ENCODE assay signal across 8 mouse cellular contexts in the genomic region with DNA sequence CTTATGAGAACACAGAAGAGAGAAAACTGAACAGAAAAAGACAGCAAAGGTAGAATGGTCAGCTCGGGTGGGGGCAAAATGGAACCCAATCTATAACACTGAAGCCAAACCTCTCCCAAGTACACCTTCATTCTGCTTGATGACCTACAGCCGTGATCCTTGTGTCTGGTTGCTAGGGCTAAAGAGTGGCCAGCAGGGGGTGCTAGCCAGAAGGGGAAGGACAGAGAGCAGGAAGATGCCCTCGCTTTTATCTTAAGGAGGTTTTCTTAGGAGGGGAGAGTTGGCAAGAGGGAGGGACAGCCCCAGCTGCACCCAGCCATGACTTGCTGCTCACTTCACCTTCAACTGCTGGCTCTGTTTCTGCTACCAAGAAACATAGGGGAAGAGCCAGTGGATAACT. TPM values are rescaled to one million over a fixed set of nuclear protein-coding genes. Genes with fewer than 3 reads are reported as not detected.
DNase-seq lines count a peak whose midpoint lies in the region; ATAC-seq and TF ChIP-seq lines count a peak whose summit lies in the region.

No protein-coding gene starts in this region.

- CTCF ChIA-PET in Patski (lab: Charles Lee), result interaction anchor here (0.7 to 3.1 kb wide), 9 partner anchors 11 to 165 kb away, joined by 3 to 17 read pairs (median 4); no protein-coding TSS in a partner anchor

- H3K4me1 ChIP-seq in limb, embryonic 11.5 days (ENCODE audit: control insufficient read depth, insufficient read depth, low read length), result no peaks in the 10 kb centered on the region

- H3K27me3 ChIP-seq in Patski, result no peaks in the 10 kb centered on the region
- H3K27me3 ChIP-seq in limb, embryonic 11.5 days (ENCODE audit: control insufficient read depth, insufficient read depth, low read length), result no peaks in the 10 kb centered on the region

- no peaks in the 10 kb centered on the region for H3K9me3 ChIP-seq in limb, embryonic 11.5 days (ENCODE audit: control insufficient read depth, low read length)

- 42% methylated on average over 3 of the region's 3 CpGs for WGBS in limb, embryonic 11.5 days

- TF ChIP-seq CTCF in Patski (IDR thresholded peaks at IDR 0.05), result no peak

- POLR2A ChIA-PET in Patski (lab: Charles Lee), result no interaction called here

- in situ Hi-C loops in Patski (cut with MboI; ENCODE audit: low pct_unique_long_range_greater_than_20kb), result loop anchor here (10.0 kb wide), 1 partner anchor 171 kb away; a partner anchor contains a TSS

- ATAC-seq in Patski, result peak; percentile 78
- ATAC-seq in limb, embryonic 11.5 days (ENCODE audit: insufficient number of reproducible peaks, low FRiP score, low TSS enrichment, low read depth), result no peak

- no peak overlapping the region for H3K4me2 ChIP-seq in limb, embryonic 11.5 days (ENCODE audit: low read depth, severe bottlenecking)

- H3K9ac ChIP-seq in limb, embryonic 11.5 days (ENCODE audit: low read length), result no peak overlapping the region

- H3K27ac ChIP-seq in limb, embryonic 11.5 days (replicated peaks; ENCODE audit: low read depth, low read length), result no peak overlapping the region

- no peak overlapping the region for H3K4me3 ChIP-seq in limb, embryonic 11.5 days (ENCODE audit: low read depth, low read length)

- peaks cover 29% of the 10 kb centered on the region for H3K36me3 ChIP-seq in limb, embryonic 11.5 days (ENCODE audit: control insufficient read depth, insufficient read depth, low read length)

- DNase-seq in layer of hippocampus, adult 18-20 months (ENCODE audit: low spot score in 2 of 2), result peak; percentile 13 to 51
- DNase-seq in layer of hippocampus, adult 9-10 months (ENCODE audit: low spot score), result no peak
- DNase-seq in Patski (ENCODE audit: low read depth, low spot score), result peak; percentile 35
- peak; percentile 45 to 78 for DNase-seq in cerebellum, postnatal 25 days
- peak; percentile 74 to 79 for DNase-seq in heart, postnatal 14 days
- DNase-seq in limb, embryonic 11.5 days (ENCODE audit: low spot score), result peak; percentile 66
- DNase-seq in ovary, postnatal 10 days (ENCODE audit: low spot score), result peak; percentile 12
- DNase-seq in thymus, postnatal 25 days, result peak; percentile 72

- intact Hi-C loops in heart, postnatal 14 days (cut with DNase I), result loop anchor here (1.0 to 5.0 kb wide), 2 partner anchors 112 to 178 kb away; no protein-coding TSS in a partner anchor

RNA-seq across cellular contexts. Expression of a gene that starts 15.9 kb away (rescaled TPM):
- 10 to 100 TPM; 38.4 to 53.4 TPM for total RNA-seq in layer of hippocampus, adult 18-20 months (2021)
- polyA plus RNA-seq in Patski (2021), result 81.5 TPM
- 10 to 100 TPM; 20.0 to 21.2 TPM for total RNA-seq in heart, postnatal 14 days (2021)
- 62.2 and 65.7 TPM in 2 replicates for polyA plus RNA-seq in limb, embryonic 11.5 days (2014; fragmentation: Nextera tagmentation; extraction: Ambion mirVana)

RNA-seq across cellular contexts. Expression of a gene that starts 35.0 kb away (rescaled TPM):
- 100 to 1,000 TPM; 123 to 136 TPM for total RNA-seq in layer of hippocampus, adult 18-20 months (2021)
- 127 TPM for polyA plus RNA-seq in Patski (2021)
- 100 to 1,000 TPM; 168 to 178 TPM for total RNA-seq in heart, postnatal 14 days (2021)
- 194 and 196 TPM in 2 replicates for polyA plus RNA-seq in limb, embryonic 11.5 days (2014; fragmentation: Nextera tagmentation; extraction: Ambion mirVana)

RNA-seq across cellular contexts. Expression of a gene that starts 44.6 kb away (rescaled TPM):
- total RNA-seq in layer of hippocampus, adult 18-20 months (2021), result under 1 TPM in 1 of 2 experiments, not detected in 1; 0.13 TPM
- 0.06 TPM for polyA plus RNA-seq in Patski (2021)
- under 1 TPM; 0.71 to 0.76 TPM for total RNA-seq in heart, postnatal 14 days (2021)
- polyA plus RNA-seq in limb, embryonic 11.5 days (2014; fragmentation: Nextera tagmentation; extraction: Ambion mirVana), result 0.05 TPM in 1 of 2 replicates, not detected in the other
